Mouse (Mus musculus) liver, embryonic 15.5 days (tissue): ENCODE results near the gene Atp6v1g2. TPM values are rescaled to one million over a fixed set of nuclear protein-coding genes. Genes with fewer than 3 reads are reported as not detected.
A peak's percentile ranks its signal among the peaks of the same experiment; 100 is the strongest.

Experiments used
- ATAC-seq: fragments of 200-750 bp; cut with Nextera tagmentation; 2 replicates; pipeline ENCODE4 v1.8.0; 2017; ENCODE audit warnings: moderate number of reproducible peaks, mild to moderate bottlenecking, moderate library complexity; ENCODE audit not compliant: insufficient read depth
- H3K27ac ChIP-seq: fragments of 300-500 bp; sonication (generic); replicated peaks from 2 replicates; pipeline ENCODE4 v1.5.1; 2015; ENCODE audit warnings: mild to moderate bottlenecking, inconsistent platforms
- H3K27me3 ChIP-seq: fragments of 300-500 bp; sonication (generic); 2 replicates; pipeline ENCODE4 v1.6.1; 2015; ENCODE audit warnings: mild to moderate bottlenecking, inconsistent platforms
- H3K36me3 ChIP-seq: fragments of 300-500 bp; sonication (generic); replicated peaks from 2 replicates; pipeline ENCODE4 v1.6.1; 2015; ENCODE audit warnings: moderate library complexity, mild to moderate bottlenecking, inconsistent platforms
- H3K4me1 ChIP-seq: fragments of 300-500 bp; sonication (generic); replicated peaks from 2 replicates; pipeline ENCODE4 v1.6.1; 2015; ENCODE audit warnings: inconsistent platforms
- H3K4me2 ChIP-seq: fragments of 300-500 bp; sonication (generic); 2 replicates; pipeline ENCODE4 v1.6.1; 2015; ENCODE audit warnings: moderate library complexity, mild to moderate bottlenecking, inconsistent platforms
- H3K4me3 ChIP-seq: fragments of 300-500 bp; sonication (generic); replicated peaks from 2 replicates; pipeline ENCODE4 v1.5.1; 2015; ENCODE audit warnings: mild to moderate bottlenecking, inconsistent platforms
- H3K9ac ChIP-seq: fragments of 300-500 bp; sonication (generic); 2 replicates; pipeline ENCODE4 v1.6.1; 2015; ENCODE audit warnings: moderate library complexity, mild to moderate bottlenecking, inconsistent platforms
- H3K9me3 ChIP-seq: fragments of 300-500 bp; sonication (generic); replicated peaks from 2 replicates; pipeline ENCODE4 v1.6.1; 2016; ENCODE audit warnings: inconsistent platforms
- whole genome bisulfite sequencing: fragments of 180-500 bp; shearing (Covaris S2); methylation state at CpG from one replicate; pipeline ENCODE4 v1.1.7; 2015; ENCODE audit warnings: mixed read lengths; ENCODE audit not compliant: insufficient replicate concordance; 5-methylcytosine and 5-hydroxymethylcytosine counted together
- polyA plus RNA-seq: library from polyadenylated mRNA; unstranded; fragments of >200 nt; fragmentation: Nextera tagmentation; extraction: Ambion mirVana; gene quantifications from 2 replicates; pipeline ENCODE4 v1.2.1, GENCODE M21; 2015

The Atp6v1g2 gene
- polyA plus RNA-seq, 1 experiment from 2014 or later = 0.58 TPM

DNA sequence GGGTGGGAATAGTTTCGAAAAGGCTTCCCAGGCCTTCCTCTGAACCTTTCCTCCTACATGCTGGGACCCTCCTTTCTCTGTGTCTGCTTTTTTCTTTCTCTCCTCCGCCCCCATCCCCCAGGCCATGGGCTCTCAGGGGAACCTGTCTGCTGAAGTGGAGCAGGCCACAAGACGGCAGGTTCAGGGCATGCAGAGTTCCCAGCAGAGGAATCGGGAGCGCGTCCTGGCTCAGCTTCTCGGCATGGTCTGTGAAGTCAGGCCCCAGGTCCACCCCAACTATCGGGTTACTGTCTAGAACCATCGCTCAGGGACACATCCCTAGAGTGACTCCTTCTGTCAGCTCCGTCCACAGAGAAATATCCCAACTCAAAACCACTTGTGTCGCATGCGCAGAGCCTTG, 4.0 kb downstream of the Atp6v1g2 start:
- Histone ChIP-seq H3K4me2 (no peak overlapping the region), H3K9ac (no peak overlapping the region), H3K4me1 (peaks cover 51% of the 10 kb centered on the region), H3K27ac (no peak overlapping the region), H3K9me3 (no peaks in the 10 kb centered on the region), H3K36me3 (peaks cover 13% of the 10 kb centered on the region; the same call in 1 of the 2 replicates), H3K4me3 (no peak overlapping the region), H3K27me3 (no peaks in the 10 kb centered on the region)
- no peak for ATAC-seq
- 77% methylated on average over 12 of the region's 12 CpGs for WGBS

DNA sequence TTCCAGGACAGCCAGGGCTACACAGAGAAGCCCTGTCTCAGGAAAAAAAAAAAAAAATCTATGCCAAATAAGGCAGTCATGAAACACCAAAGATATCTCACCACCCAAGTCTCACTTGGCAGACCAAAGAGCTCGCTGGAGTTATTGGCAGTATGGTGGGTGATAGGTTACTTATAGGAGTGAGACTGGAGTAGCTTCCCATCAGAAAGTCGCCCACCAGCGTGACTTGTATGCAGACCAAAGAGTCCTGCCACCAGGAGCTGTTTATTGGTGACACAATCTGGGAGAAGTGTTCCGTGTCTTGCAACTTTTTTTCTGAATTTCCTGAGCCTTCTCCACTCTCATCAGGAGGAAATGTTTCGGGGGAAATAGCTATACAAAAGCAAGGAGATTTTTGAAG, 6.2 kb downstream of the Atp6v1g2 start:
- H3K27ac ChIP-seq = no peak overlapping the region
- H3K4me2 ChIP-seq = no peak overlapping the region
- ATAC-seq = no peak
- no peak overlapping the region for H3K9ac ChIP-seq
- H3K36me3 ChIP-seq = peaks cover 17% of the 10 kb centered on the region
- H3K4me1 ChIP-seq = peaks cover 49% of the 10 kb centered on the region
- WGBS = 57% methylated on average over 5 of the region's 5 CpGs
- no peak overlapping the region for H3K4me3 ChIP-seq
- no peaks in the 10 kb centered on the region for H3K9me3 ChIP-seq
- no peaks in the 10 kb centered on the region for H3K27me3 ChIP-seq

DNA sequence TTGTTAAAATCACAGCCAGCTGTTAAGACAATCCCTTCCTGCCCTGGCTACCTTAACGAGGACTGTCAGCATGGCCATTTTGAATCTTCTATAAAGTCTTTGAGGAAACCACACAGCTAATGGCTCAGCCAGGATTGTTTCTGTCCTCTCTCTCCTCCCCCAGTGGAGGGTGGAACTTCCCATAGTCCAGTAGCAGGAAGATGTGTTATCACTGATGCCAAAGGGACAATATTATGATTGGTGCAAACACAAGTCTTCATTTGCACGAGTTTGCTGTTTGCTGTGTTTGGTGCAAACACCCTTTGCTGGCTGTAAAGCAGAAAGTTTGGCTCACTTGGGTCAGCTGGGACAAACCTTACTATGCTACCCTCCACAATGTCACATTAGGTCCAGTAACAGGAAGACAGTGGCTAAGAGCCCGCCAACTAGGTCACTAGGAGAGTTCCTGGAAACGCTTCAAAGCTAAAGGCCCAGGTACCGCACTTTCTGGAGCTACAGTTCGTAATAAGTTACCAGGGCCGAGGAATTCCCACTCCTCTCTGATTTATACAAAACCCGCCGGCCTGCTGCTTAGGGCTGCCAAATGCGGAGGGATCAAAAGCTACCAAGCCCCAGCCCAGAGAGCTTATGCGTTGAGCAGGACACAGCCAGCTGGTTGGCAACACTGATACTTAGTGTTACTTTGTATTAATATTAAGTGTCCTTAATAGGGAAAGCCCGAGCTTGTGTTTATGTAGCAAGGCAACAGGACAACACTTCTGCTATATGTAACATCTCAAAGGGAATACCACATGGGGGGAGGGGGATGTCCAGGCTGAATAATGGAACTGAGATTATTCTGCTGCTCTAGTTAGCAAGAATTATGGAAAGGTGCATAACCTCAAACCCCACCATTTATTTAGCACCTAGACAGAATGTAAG, 7.2 kb downstream of the Atp6v1g2 start:
- H3K9me3 ChIP-seq = no peaks in the 10 kb centered on the region
- peak overlapping the region; percentile 84 for H3K4me2 ChIP-seq
- peaks cover 27% of the 10 kb centered on the region for H3K36me3 ChIP-seq
- WGBS = 35% methylated on average over 12 of the region's 12 CpGs
- peak overlapping the region; percentile 93 for H3K4me3 ChIP-seq
- H3K4me1 ChIP-seq = peaks cover 54% of the 10 kb centered on the region
- H3K27me3 ChIP-seq = no peaks in the 10 kb centered on the region
- peak overlapping the region; percentile 94 for H3K27ac ChIP-seq
- peak overlapping the region; percentile 58 for H3K9ac ChIP-seq
- no peak for ATAC-seq

DNA sequence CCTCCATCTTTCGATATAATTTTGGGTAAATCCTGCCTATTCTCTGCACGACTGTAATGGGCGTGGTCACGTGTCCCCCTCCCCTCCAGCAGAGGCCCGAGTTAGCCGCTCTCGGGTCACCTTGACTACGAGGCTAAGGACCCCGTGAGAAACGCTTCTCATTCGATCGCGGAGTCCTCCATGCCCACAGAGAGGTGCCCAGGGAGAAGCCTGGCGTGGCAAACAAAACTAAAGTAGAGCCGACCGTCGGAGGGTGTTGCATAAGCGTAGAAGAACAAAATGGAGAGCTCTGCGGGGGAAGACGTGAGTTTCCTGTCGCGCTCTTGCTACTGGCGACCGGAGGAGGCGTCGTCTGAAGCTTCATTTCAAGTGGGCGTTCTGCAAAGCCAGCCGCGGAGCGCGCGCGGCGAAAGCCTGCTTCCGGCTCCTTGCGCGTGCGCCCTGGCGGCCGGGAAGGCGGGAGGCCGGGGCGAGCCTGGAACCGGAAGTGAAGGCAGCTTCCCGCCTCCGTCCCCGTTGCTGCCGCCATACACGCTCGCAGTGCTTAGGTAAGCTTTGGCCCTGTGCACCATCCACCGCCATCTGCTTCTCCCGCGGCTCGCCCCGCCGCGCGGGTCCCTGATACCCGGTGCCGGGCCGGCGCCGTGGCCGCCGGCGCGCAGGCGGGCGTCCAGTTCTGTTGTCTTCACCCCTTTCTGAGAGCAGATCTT, 8.0 kb downstream of the Atp6v1g2 start, which contains the start of gene Ddx39b:
TSS of gene Ddx39b (plus strand) at position 442 of the 710 bp plus-strand sequence.
- Histone ChIP-seq H3K4me1 (peaks cover 57% of the 10 kb centered on the region), H3K4me3 (peak within 1 kb of the TSS; percentile 93), H3K9ac (peak within 1 kb of the TSS; percentile 94), H3K4me2 (peak within 1 kb of the TSS; percentile 84), H3K36me3 (peaks cover 35% of the 10 kb centered on the region), H3K27me3 (no peaks in the 10 kb centered on the region), H3K9me3 (no peaks in the 10 kb centered on the region), H3K27ac (peak within 1 kb of the TSS; percentile 94)
- WGBS = under 1% methylated on average over 69 of the region's 69 CpGs
- ATAC-seq = peak; percentile 84

DNA sequence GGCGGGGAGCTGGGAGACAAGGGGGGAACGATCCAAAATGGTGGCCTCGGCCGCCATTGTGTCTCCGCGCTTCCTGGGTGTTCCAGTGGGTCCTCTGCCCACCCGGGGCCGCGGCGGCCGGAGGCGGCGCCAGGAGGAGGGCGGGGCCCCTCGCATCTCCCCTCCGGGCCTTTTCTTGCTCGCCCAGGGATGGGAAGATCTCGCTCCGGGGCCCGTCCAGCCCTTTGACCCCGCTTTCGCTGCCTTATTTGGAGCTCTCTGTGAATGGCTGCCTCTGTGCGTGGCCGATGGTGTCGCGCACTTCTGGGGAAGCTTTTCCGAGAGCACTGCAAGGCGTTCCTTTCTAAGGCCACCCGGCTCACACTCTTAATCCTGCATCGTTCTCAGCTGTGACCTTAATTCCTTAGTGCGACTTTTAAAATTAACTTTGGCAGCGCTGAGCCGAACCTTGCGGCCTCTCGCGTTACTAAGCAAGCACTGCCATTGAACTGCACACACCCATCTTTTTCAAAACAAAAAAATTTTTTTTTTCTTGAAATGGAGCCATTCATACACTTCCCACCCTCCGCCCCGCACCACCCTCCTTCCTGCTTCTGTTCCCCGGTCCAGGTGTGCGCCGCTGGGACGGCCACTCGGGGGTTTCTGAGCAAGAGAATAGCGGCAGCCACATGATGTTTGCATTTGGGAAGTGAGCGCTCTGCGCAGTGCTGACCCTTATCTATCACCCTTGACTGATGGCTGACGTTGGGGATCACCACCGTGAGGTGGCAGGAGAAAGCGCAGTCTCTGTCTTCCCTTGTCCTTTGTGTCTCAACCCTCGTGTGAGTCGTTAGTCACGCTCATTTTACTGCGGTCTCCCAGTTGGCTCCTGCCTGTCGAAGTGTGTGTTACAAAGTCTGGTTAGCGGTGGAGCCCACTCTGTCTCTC, 8.8 kb downstream of the Atp6v1g2 start:
- Histone ChIP-seq H3K4me2 (peak overlapping the region; percentile 84), H3K9ac (peak overlapping the region; percentile 94), H3K9me3 (no peaks in the 10 kb centered on the region), H3K36me3 (peaks cover 43% of the 10 kb centered on the region), H3K4me3 (peak overlapping the region; percentile 93), H3K27ac (peak overlapping the region; percentile 94), H3K27me3 (no peaks in the 10 kb centered on the region), H3K4me1 (peaks cover 60% of the 10 kb centered on the region)
- WGBS = under 1% methylated on average over 55 of the region's 55 CpGs
- peak; percentile 49 for ATAC-seq

DNA sequence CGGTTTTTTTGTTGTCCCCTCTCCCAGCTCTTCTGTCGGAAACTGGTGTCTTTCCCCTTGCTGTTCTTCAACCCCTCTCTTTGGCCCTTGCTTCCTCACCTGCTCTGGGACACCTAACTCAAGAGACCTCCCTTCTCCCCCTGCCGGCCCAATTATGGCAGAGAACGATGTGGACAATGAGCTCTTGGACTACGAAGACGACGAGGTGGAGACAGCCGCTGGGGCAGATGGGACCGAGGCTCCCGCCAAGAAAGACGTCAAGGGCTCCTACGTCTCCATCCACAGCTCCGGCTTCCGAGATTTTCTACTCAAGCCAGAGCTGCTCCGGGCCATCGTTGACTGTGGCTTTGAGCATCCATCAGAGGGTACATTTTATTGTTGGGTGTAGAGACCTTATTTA, 9.6 kb downstream of the Atp6v1g2 start:
- peaks cover 51% of the 10 kb centered on the region for H3K36me3 ChIP-seq
- peak overlapping the region; percentile 93 for H3K4me3 ChIP-seq
- peak overlapping the region; percentile 94 for H3K9ac ChIP-seq
- peak overlapping the region; percentile 84 for H3K4me2 ChIP-seq
- 5% methylated on average over 16 of the region's 16 CpGs for WGBS
- H3K27me3 ChIP-seq = no peaks in the 10 kb centered on the region
- H3K9me3 ChIP-seq = no peaks in the 10 kb centered on the region
- H3K27ac ChIP-seq = peak overlapping the region; percentile 94
- peaks cover 61% of the 10 kb centered on the region for H3K4me1 ChIP-seq
- no peak for ATAC-seq

DNA sequence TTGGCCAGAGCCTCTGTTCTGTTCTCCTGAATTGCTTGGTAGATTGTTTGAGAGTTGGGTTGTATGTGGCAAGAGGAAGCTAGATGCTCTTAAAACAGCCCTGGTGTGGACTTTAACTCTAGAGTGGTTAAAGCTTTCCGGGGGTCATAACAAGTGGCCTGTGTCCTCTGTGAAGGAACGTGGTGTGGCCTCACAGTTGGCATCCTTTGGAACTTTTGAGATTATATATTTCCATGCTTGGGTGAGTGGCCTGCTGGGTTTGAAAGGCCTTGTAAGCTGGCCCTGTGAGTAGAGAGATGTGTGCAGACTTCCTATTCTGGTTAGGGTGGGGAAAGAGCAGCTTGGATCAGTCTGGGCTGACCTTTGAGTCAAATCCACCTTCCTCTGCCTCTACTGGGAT, 11.5 kb downstream of the Atp6v1g2 start:
- no peaks in the 10 kb centered on the region for H3K9me3 ChIP-seq
- no peak for ATAC-seq
- H3K4me3 ChIP-seq = peak overlapping the region; percentile 93; the same call in 1 of the 2 replicates
- H3K4me1 ChIP-seq = peaks cover 56% of the 10 kb centered on the region
- 0 out of 2 replicates have a peak overlapping the region, but pooled peaks have one; percentile 30 for H3K9ac ChIP-seq
- H3K36me3 ChIP-seq = peaks cover 70% of the 10 kb centered on the region
- no peaks in the 10 kb centered on the region for H3K27me3 ChIP-seq
- H3K27ac ChIP-seq = no peak overlapping the region
- WGBS = 82% methylated on average over 2 of the region's 2 CpGs
- peak overlapping the region; percentile 84 for H3K4me2 ChIP-seq

DNA sequence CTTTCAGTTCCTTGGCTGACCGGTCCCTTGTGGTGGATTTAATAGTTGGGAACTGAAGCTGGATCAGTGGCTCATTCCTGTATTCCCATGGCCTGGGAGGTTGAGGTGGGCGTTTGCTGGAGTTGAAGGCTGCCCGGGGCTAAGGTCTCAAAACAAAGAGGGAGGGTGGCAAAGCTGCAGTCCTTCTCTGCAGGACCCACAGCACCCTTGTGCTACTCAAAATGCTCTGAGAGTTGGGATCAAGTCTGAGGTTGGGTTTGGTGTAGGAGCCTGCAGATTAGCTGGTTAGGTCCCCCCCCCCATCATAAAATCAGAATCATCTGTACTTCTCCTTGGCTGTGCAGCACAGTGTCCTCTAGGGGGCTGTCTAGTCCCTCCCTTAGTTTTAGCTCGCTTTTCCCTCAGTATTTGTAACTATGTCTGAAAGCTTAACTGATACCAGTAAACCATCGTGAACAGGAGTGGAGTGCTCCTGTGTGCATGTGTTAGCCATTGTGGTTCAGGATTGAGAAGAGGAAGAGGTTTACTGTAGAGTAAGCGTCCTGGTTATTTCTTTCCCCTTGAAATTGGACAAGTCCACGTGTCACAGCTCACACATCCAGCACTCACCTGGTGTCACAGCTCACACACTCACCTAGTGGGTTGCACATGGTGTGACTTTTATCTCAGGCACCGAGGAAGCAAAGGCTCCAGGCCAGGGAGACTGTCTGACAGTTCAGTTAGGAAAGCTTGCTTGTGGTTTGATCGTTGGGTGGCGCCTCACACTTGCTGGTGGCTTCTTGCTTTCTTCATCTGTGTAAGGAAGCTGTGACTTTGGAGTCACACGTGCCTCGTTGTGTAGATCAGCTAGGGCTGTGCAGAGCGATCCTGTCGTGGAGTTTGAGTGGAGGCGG, 12.5 kb downstream of the Atp6v1g2 start:
- no peak overlapping the region for H3K9ac ChIP-seq

DNA sequence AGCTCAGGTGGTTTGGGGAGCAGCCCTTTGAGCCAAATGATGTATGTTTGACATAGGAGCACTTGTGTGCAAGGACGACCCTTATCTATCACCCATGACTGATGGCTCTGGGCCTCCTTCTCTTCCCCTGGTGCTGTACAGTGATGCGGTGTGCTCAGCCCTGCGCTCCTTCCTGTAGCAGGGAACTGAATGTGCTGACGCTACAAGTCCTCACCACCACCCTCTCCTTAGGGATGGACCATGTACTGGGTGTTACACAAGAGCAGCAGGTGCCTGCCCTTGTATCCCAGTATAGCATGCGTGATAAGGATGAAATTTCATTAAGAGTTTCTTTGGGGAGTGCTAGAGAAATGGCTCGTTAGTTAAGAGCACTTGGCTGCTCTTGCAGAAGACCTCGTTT, 13.7 kb downstream of the Atp6v1g2 start:
- ATAC-seq = no peak
- Histone ChIP-seq H3K36me3 (peaks cover 91% of the 10 kb centered on the region), H3K27me3 (no peaks in the 10 kb centered on the region), H3K4me3 (no peak overlapping the region), H3K9ac (no peak overlapping the region), H3K27ac (no peak overlapping the region), H3K4me2 (no peak overlapping the region), H3K9me3 (no peaks in the 10 kb centered on the region), H3K4me1 (peaks cover 50% of the 10 kb centered on the region)
- 79% methylated on average over 7 of the region's 7 CpGs for WGBS

More for the DNA sequence above, 12.5 kb downstream of the Atp6v1g2 start:
- 66% methylated on average over 15 of the region's 15 CpGs for WGBS
- Histone ChIP-seq H3K27ac (no peak overlapping the region), H3K27me3 (no peaks in the 10 kb centered on the region), H3K4me3 (no peak overlapping the region), H3K4me2 (0 out of 2 replicates have a peak overlapping the region, but pooled peaks have one; percentile 6), H3K4me1 (peaks cover 52% of the 10 kb centered on the region), H3K9me3 (no peaks in the 10 kb centered on the region), H3K36me3 (peaks cover 80% of the 10 kb centered on the region)
- ATAC-seq = no peak

DNA sequence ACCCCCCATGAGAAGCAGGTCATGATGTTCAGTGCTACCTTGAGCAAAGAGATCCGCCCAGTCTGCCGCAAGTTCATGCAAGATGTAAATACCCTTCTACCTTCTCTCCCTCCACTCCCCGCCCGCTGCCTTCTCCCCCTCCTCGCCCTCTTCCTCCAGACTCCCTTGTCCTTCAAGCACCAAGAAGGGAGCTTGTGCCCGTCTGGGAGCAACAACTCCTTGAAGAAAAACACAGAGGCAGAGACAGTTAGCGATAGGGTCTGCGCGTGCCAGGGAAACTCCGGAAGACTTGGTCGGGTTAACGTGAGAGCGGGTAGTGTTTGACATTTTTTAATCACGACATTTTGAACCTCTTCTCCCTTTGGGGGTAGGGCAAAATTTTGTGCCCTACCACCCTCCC, 15.5 kb downstream of the Atp6v1g2 start:
- H3K4me3 ChIP-seq = no peak overlapping the region
- no peak overlapping the region for H3K27ac ChIP-seq
- 91% methylated on average over 14 of the region's 14 CpGs for WGBS
- H3K36me3 ChIP-seq = peaks cover 99% of the 10 kb centered on the region
- no peak overlapping the region for H3K9ac ChIP-seq
- H3K27me3 ChIP-seq = no peaks in the 10 kb centered on the region
- no peak for ATAC-seq
- H3K4me2 ChIP-seq = no peak overlapping the region
- no peaks in the 10 kb centered on the region for H3K9me3 ChIP-seq
- peaks cover 37% of the 10 kb centered on the region for H3K4me1 ChIP-seq
